Mouse (Mus musculus): Measurements from ENCODE around the gene Fancd2os.

Gene Fancd2os

GRCm38 (mm10) chr6:113604432-113605223 lies 4.1 kb upstream of the Fancd2os start, which contains the start of gene Brk1:
Gene Brk1 (plus strand): TSS chr6:113604772.
- DNase-seq = peak; percentile 91 to 92

GRCm38 (mm10) chr6:113603993-113604392 lies 3.5 kb upstream of the Fancd2os start:
- no peak for DNase-seq

GRCm38 (mm10) chr6:113602821-113603220 lies 2.3 kb upstream of the Fancd2os start:
- no peak for DNase-seq

DNA sequence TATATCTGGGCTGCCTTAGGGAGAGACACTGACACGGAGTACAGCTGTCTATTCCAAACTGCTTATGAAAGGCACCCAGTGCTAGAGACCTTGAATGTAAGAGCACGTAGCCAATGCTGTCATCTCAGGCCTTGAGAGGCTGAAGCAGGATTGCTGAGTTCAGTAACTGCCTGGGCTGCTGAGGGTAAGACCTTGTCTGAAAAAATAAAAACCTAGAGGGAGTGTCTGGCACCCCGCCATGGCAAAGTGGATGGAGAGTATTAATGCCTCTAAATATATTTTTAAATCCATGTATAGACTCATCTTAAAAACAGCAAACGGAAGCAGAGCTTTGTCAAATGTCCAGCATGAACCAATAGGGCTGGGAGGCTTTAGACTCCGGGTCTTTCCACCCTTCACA lies 682 bp downstream of the Fancd2os start:
- no peak for DNase-seq

- DNase-seq = no peak
Measured at GRCm38 (mm10) chr6:113597945-113598344, 2.6 kb downstream of the Fancd2os start.

DNA sequence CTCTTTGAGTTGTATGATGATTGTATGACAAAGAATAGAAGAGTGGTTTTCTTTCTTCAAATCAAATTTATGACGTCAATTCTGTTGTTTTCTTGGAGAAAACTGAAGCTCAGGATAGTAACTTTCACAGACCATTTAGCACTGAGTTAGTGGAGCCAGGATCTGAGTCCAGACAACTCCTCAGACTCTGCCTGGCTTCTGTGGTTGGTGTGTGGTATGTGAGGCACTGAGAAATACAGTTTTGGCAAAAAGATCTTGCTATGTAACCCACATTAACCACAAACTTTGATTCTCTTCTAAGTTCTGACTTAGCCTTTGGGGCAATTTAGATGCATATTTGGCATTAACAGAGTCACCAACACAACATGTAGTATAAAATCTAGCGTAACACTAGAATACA lies 7.9 kb downstream of the Fancd2os start:
- no peak for DNase-seq

DNA sequence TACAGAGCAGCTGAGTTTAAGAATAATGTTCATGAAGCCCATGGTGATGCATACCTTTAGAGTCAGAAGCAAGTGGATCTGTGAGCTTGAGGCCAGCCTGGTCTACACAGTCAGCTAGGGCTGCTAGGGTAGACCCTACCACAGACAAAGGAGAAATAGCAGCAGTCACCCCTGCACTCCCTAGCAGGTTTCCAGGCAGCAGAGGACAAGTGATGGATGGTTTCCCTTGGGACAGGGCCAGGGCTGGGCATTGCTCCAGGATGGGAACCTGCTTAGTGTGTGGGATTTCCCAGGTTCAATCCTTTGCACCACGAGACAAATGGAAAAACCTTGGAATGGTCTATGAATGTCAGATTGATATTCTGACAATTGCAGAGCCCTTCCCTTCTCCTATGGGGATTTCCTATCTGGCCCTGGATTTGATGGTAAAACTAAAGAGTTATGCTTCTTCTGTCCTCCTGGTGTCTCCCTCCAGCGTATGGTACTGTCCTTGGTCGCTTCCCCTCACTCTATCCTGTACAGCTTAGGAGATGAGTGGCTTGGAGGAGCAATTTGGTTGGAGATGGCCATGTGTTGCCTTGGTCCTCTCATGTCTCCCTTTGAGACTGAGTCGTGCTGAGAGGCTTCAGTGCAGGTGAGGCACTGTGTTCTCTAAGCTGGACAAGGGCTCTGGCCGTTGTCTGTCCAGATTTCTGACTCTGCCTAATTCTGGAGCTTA lies 13.9 kb downstream of the Fancd2os start:
- DNase-seq = peak; percentile 26 to 27

- no peak for DNase-seq
Measured at GRCm38 (mm10) chr6:113585065-113585464, 15.4 kb downstream of the Fancd2os start.

DNA sequence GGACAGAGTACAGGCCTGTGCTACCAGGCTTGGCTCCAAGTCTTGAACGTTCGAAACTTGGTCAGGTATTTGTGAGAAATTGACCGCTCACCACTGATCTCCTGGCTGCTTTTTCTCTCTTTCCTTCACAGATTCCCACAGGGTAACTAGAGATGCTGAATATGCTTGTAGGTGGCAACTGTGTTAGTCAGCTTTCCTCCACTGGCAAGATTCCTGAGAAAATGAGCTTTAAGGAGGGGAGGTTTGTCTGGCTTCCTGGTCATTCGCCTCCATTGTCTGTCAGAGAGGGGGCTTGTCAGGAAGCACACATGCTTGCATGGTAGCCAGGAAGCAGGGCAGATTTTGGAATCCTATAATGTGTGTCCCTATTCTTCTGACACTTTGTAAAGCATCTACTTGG lies 17.5 kb downstream of the Fancd2os start:
- DNase-seq = no peak

DNA sequence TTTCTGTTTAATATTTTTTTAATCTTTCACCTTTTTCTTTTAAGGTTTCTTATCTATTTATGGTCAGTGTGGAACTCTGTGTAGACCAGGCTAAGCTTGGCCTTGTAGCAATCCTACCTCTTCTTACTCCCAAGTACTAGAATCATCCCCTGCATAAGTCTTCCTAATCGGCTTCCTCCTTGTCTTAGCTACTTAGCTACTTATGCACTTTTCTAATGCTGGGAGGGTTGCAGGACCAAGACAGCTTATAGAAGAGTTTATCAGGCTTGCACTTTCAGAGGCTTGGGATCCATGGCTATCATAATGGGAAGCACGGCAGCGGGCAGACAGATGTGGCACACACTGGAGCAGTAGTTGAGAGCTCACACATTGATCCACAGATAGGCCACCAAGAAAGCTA lies 21.2 kb downstream of the Fancd2os start:
- DNase-seq = no peak

DNA sequence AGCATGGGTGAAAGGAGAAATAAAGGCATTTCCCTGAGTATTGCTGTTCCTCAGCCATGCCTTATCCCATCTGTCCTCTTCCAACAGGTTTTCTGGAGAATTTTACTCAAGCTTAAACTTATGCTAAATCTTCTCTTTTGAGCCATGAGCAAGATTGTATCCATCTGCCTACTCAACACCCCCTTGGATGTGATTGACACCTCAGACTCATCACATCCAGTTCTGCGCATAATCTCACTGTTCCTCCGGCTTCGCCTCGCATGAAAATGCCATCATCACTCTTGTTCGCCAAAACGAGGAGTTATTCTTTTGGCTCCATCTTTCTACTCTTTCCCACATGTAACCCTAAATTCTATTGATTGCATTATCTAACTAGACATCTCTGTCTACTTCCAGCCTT lies 24.5 kb downstream of the Fancd2os start:
- DNase-seq = no peak

DNA sequence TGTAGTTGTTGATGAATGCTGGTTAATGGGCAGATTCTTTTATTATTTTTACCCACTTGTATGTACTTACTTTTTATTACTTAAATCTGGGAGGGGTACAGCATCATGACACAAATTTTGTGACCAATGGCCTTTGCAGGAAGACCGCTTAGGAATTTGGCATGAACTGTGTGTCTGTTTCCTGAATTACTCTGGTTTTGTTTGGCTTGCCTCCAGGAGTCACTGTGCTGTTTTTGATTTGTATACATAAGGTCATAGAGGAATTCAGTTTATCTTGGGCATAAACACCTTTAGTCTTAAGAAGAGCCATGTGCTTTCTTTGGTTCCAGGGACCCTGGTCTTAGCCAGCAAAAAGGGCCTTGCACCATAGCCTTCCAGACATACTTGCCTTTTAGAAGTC lies 36.0 kb downstream of the Fancd2os start:
- no peak for DNase-seq

DNA sequence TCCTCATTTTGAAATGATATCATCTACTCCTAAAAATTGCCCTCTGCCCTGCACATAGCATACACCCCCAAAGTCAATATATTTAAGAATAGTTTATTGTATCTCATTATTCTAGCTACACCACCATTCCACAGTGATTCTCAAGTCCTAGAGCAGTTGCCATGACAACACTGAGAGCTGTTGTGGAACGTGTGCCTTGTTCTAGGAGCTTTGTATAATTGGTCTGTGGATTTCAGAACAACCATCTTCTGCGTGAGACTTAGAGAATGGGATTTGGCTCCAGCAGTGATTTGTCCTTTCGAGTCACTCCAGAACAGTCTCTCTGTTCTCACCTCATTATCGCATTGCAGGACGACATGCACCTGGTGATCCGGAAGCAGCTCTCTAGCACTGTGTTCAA lies 40.8 kb downstream of the Fancd2os start:
- DNase-seq = no peak
